Mouse (Mus musculus) embryonic fibroblast, embryonic 13.5 days (primary cell): ENCODE results near the gene Raver2.

ENCODE experiments used
- CTCF ChIP-seq: IDR thresholded peaks from 2 replicates; pipeline ENCODE4 v1.5.1; 2011; ENCODE audit warnings: mild to moderate bottlenecking, control low read depth, low read length, moderate library complexity, borderline replicate concordance; ENCODE audit not compliant: insufficient read depth
- POLR2A ChIP-seq: IDR thresholded peaks from 2 replicates; pipeline ENCODE4 v1.6.1; 2011; ENCODE audit warnings: low read depth, mild to moderate bottlenecking, control low read depth, low read length, moderate library complexity

DNA sequence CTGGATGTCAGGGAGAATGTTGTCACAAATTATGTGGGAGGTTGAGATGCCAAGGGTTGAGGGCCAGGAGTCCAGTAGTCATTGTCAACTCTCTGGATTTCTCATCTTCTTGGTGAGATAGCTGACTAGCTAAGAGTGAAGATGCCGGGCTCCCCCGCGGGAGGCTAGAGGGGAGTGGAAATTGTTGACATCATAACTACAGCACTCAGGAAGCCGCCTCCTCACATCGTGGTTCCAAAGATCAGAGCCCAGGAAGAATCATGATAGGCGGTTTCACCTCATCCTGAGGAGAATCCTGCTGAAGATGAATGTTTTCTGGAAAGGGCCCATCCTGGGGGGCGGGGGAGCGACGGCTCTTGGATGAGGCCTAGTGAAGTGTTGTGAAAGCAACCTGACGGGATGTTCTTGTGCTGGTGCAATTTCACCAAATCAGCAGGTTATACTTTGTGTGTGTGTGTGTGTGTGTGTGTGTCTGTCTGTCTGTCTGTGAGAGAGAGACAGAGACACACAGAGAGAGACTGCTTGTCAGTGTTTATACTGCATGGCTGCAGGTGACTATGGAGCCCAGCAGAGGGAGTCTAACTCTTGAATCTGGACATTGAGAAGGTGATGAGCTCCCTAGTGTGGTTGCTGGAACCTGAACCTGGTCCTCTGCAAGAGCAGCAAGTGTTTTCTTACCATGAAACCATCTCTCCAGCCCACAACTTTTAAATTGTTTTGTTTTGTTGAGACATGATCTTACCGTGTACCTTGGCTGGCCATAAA is 78.3 kb downstream of the Raver2 start:
- TF ChIP-seq CTCF (no peak), POLR2A (no peak)
